Mouse (Mus musculus) small intestine, adult 10 weeks (tissue): ENCODE results near the gene Cabp4. TPM values are rescaled to one million over a fixed set of nuclear protein-coding genes. Genes with fewer than 3 reads are reported as not detected.

Source experiments
- polyA plus RNA-seq: library from polyadenylated mRNA; stranded (reverse); fragments of 350-450 nt; fragmentation: Illumina TruSeq; extraction: RNeasy Lipid Tissue Mini Kit (QIAGEN cat#74804); gene quantifications from one replicate; pipeline ENCODE4 v1.2.3, GENCODE M21; 2014; ENCODE audit warnings: low replicate concordance

Cabp4 gene
- polyA plus RNA-seq: 0.71 TPM

GRCm38 (mm10) chr19:4143759-4144268 lies at the start of gene Cabp4:
Cabp4 (minus strand) TSS chr19:4144033.

GRCm38 (mm10) chr19:4191528-4192250 lies 47.9 kb upstream of the Cabp4 start, which contains the start of gene Ppp1ca:
Ppp1ca (plus strand) TSS chr19:4192065.

GRCm38 (mm10) chr19:4190831-4191334 lies 47.0 kb upstream of the Cabp4 start, which contains the start of gene Tbc1d10c:
Tbc1d10c (minus strand) TSS chr19:4191284.

GRCm38 (mm10) chr19:4175368-4175947 lies 31.6 kb upstream of the Cabp4 start, which contains the start of gene Carns1:
Carns1 (minus strand) TSS chr19:4175479.

GRCm38 (mm10) chr19:4162646-4163542 lies 19.1 kb upstream of the Cabp4 start, which contains the start of gene Rps6kb2:
Rps6kb2 (minus strand) TSS chr19:4163354.

DNA sequence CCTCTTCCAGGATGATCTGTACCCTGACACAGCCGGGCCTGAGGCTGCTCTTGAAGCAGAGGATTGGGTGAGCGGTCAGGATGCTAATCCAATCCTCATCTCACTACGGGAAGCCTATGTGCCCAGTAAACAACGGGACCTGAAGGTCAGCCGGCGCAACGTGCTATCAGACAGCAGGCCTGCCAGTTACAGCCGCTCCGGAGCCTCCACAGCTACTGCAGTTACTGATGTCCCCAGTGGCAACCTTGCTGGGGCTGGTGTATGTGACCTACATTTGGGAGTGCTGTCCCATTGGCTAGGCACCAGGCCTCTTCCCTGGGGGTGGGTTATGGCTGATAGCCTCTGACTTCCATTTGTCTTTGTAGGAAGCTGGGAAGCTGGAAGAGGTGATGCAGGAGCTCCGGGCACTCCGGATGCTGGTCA lies 9.4 kb upstream of the Cabp4 start, which contains the start of gene Ptprcap:
Ptprcap (plus strand) TSS at position 373 of the 423 bp plus-strand sequence.

DNA sequence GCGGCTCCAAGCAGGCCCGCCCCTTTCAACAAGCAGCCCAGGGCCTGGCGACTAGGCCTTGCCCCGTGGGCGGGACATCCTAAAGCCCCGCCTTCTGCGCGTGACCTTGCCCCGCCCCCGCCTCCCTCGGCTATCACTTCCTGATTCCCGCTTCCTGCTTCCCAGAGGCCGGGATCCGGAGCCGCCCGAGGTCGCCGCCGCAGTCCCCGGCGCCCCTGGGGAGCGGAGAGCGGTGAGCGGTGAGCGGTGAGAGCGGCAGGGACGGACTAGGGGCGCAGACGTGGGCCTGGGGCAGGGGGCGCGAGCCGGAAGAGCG lies 4.6 kb upstream of the Cabp4 start, which contains the start of gene Coro1b:
Coro1b (plus strand) TSS at position 129 of the 316 bp plus-strand sequence.

DNA sequence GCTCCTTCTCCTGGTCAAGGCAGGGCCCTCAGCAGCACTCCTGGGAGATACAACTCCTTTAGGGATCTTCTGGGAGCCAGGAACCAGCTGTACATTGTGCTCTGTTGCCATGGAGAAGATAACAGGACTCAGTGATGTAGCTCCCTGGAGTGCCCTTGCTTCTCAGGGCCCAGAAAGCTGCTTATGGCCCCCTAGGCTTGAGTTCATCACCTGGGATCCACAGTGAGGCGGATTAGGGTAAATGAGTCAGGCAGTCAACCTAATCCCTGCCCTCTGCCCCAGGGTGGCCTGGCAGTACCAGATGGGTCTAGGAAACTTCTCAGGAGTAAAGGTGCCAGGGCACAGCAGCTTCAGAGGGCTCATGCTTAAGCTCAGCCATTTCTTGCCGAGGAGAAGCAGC lies 4.4 kb downstream of the Cabp4 start, which contains the start of gene Gpr152:
Gpr152 (plus strand) TSS at position 342 of the 400 bp plus-strand sequence.

DNA sequence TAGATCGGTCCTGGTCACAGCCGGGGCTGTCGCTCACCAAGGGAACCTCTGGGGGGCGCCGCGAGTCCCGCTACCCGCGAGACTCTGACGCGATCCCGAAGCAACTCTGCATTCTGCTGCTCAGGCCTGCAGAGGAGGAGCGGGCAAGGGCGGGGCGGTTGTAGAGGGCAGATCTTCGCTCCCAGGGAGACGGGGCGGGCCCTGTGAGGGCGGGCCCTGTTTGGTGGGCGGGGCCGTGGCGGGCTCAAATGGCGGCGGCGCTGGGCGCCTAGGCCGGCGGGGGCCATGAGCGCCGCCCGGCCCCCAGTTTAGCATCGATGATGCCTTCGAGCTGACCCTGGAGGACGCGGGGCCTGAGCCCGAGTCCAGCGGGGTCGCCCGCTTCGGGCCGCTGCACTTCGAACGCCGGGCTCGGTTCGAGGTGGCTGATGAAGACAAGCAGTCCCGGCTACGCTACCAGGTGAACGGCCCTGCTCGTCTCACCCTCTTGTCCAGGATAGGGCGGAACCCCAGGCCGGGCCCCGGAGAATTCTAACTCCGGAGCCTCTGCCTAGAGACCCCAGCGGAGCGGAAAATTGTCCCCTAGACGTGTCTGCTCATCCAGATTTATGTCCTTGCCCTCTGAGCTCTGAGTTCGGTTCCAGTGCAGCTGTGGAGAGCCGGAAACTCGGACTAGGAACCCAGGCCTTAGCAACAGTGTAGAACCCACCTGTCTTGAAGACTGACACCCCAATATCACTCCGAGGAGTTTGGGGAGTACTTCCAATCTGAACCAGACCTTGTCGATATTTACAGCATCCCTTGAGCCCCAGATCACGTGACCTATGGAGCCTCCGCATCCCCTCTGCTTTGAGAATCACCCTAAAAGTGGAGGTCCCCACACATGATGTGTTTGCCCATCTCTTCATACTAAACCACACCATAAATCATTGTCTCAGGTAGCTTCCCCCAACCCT lies 17.8 kb downstream of the Cabp4 start, which contains the start of gene Aip:
Aip (minus strand) TSS at position 118 of the 956 bp plus-strand sequence.

DNA sequence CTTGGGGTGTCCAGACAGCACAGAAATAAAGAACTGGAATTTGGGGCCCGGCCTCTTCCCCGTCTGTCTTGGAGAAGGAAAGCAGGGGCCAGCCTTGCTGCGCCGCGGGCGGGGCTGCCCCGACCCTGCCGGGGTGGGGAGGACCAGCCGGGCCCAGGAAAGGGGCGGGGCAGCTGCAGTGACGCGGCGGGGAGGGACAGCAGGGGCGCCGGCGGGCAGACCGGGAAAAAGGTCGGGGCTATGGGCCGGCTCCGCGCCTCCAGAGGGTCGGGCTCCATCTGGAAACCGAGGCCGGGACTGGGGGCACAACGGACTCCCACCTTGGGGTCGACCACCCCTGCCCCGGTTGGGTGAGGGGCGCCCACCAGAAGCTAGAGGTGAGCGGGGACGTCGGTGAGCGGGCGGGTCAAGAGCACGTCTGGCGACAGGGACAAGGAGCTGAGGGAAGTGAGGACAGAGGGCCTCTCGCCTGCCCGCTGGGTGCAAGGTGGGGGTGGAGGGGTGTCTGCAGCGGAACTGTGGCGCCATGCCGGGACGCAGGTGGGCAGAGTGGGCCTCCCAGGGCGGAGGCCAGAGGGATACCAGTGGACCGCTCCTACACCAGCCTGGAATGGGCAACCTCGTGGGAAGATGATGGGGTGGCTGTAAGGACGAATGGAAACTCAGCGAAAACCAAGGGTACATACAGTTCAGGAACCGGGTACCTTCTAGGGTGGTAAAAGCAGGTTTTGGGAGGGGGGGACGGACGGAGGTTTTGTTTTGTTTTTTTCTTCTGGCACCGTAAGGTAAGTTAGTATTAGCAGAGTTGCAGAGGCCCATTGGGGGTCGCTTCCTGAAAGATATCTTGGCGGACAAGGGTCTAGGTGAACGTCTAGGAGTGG lies 43.8 kb downstream of the Cabp4 start, which contains the start of gene Pitpnm1:
Pitpnm1 (plus strand) TSS at position 162 of the 881 bp plus-strand sequence.

DNA sequence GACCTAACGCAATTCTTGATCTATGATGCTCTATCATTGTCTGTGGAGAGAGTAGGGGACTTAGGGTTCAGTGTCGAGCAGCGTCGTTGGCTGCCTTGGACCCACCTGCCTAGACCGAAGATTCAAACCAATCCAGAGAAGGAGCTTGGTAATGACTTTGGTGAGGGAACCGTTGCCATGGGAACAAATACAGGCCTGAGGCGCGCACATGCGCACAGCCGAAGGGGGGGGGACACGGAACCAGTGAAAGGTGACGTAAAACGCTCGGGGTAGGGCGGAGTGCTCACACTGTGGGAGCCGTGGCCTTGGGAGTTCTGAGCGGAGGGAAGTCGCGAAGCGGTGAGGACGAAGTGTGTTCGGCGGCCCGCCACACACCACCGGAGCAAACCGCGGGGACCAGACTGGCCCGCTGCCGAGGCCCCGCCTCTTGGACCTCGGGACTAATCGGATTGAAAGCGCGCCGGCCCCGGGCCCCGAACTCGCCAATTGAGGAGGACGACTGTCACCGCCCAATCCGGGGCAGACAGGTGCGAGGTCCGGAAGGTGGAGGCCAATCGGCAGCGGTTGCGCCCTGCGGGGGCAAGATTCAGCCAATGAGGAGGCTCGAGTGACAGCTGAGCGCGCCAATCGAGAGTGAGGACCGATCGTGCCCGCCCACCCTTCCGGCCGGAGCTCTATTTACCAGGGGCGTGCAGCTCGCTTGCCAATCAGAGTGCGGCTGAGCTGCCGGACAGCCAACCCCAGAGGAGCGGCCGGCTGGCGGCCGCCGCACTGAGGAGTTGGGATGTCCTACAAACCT lies 47.0 kb downstream of the Cabp4 start, which contains the start of gene Cdk2ap2:
Cdk2ap2 (plus strand) TSS at position 541 of the 799 bp plus-strand sequence.

Other genes with a start within 250 kb of the Cabp4 start
- 1.8 TPM for gene Tcirg1, start 236.9 kb downstream of the Cabp4 start, polyA plus RNA-seq
- gene Ndufs8, start 231.3 kb downstream of the Cabp4 start, polyA plus RNA-seq: 0.63 TPM
- 1.9 TPM for gene Aldh3b1, start 214.2 kb downstream of the Cabp4 start, polyA plus RNA-seq
- gene Unc93b1, start 208.8 kb downstream of the Cabp4 start, polyA plus RNA-seq: 0.33 TPM
- not detected for gene Aldh3b3, start 185.4 kb downstream of the Cabp4 start, polyA plus RNA-seq
- gene Aldh3b2, start 171.7 kb downstream of the Cabp4 start, polyA plus RNA-seq: not detected
- gene Acy3, start 157.5 kb downstream of the Cabp4 start, polyA plus RNA-seq: 5.0 TPM
- not detected for gene Tbx10, start 151.3 kb downstream of the Cabp4 start, polyA plus RNA-seq
- not detected for gene Nudt8, start 143.5 kb downstream of the Cabp4 start, polyA plus RNA-seq
- gene Gm49405, start 143.4 kb downstream of the Cabp4 start, polyA plus RNA-seq: 0.19 TPM
- gene Doc2g, start 140.7 kb downstream of the Cabp4 start, polyA plus RNA-seq: not detected
- 2.5 TPM for gene Ndufv1, start 131.2 kb downstream of the Cabp4 start, polyA plus RNA-seq
- 15.3 TPM for gene Gstp1, start 106.0 kb downstream of the Cabp4 start, polyA plus RNA-seq
- 8.5 TPM for gene Gstp2, start 98.0 kb downstream of the Cabp4 start, polyA plus RNA-seq
- gene Gstp3, start 84.5 kb downstream of the Cabp4 start, polyA plus RNA-seq: not detected
- not detected for gene Cabp2, start 62.5 kb downstream of the Cabp4 start, polyA plus RNA-seq
- 2.9 TPM for gene Cdk2ap2, start 46.9 kb downstream of the Cabp4 start, polyA plus RNA-seq
- 0.93 TPM for gene Pitpnm1, start 44.0 kb downstream of the Cabp4 start, polyA plus RNA-seq
- gene Aip, start 18.2 kb downstream of the Cabp4 start, polyA plus RNA-seq: not detected
- not detected for gene Gpr152, start 4.2 kb downstream of the Cabp4 start, polyA plus RNA-seq
- 9.9 TPM for gene Coro1b, start 4.6 kb upstream of the Cabp4 start, polyA plus RNA-seq
- 1.9 TPM for gene Ptprcap, start 9.6 kb upstream of the Cabp4 start, polyA plus RNA-seq
- gene Rps6kb2, start 19.3 kb upstream of the Cabp4 start, polyA plus RNA-seq: 1.9 TPM
- 0.67 TPM for gene Carns1, start 31.4 kb upstream of the Cabp4 start, polyA plus RNA-seq
- 0.56 TPM for gene Tbc1d10c, start 47.3 kb upstream of the Cabp4 start, polyA plus RNA-seq
- 39.0 TPM for gene Ppp1ca, start 48.0 kb upstream of the Cabp4 start, polyA plus RNA-seq
- 1.7 TPM for gene Rad9a, start 57.6 kb upstream of the Cabp4 start, polyA plus RNA-seq
- 0.33 TPM for gene Clcf1, start 70.2 kb upstream of the Cabp4 start, polyA plus RNA-seq
- not detected for gene AC109138.7, start 70.3 kb upstream of the Cabp4 start, polyA plus RNA-seq
- not detected for gene Pold4, start 87.9 kb upstream of the Cabp4 start, polyA plus RNA-seq
- 4.9 TPM for gene Ssh3, start 125.1 kb upstream of the Cabp4 start, polyA plus RNA-seq
- gene Ankrd13d, start 139.1 kb upstream of the Cabp4 start, polyA plus RNA-seq: not detected
- 13.4 TPM for gene Grk2, start 162.2 kb upstream of the Cabp4 start, polyA plus RNA-seq